Mouse (Mus musculus): ENCODE measurements around the gene Lrrc4. TPM values are rescaled to one million over a fixed set of nuclear protein-coding genes. Genes with fewer than 3 reads are reported as not detected.

The Lrrc4 gene
- polyA plus RNA-seq, 1 experiment from 2014 or later, result 0.56 TPM

DNA sequence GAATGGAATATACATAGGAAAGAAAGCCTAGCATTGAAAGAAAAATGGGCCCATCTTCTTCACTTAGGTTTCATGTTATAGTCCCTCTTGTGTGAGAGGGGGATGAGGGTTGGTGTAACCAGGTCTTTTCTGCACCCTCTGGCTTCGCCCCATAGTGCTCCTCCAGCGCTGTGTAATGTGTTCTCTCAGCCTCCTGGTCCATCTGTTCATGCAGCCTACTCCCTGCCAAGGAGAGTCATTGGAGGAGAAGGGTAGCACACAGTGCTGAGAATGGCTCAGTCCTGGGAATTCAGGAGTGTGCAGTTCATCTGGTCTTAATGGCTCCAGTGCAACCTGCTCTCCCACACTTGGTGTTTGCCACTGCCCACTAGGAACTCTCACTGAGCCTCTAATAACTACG, 30.6 kb downstream of the Lrrc4 start:
- H3K9me3 ChIP-seq (ENCODE audit: control insufficient read depth, low read length), result no peaks in the 10 kb centered on the region
- WGBS, result 88% methylated on average over 3 of the region's 3 CpGs
- no peak overlapping the region for H3K9ac ChIP-seq (ENCODE audit: low read depth, low read length)
- no peaks in the 10 kb centered on the region for H3K27me3 ChIP-seq (replicated peaks; ENCODE audit: control insufficient read depth, insufficient read depth, low read length)
- H3K27ac ChIP-seq (ENCODE audit: low read depth, low read length), result no peak overlapping the region
- H3K4me2 ChIP-seq, result no peak overlapping the region
- ATAC-seq (replicated peaks; ENCODE audit: low FRiP score) (no peak), DNase-seq (ENCODE audit: low spot score) (no peak)
- H3K4me1 ChIP-seq (replicated peaks; ENCODE audit: control insufficient read depth, insufficient read depth, low read length), result no peaks in the 10 kb centered on the region
- peaks cover 4% of the 10 kb centered on the region; the same call in 1 of the 2 replicates for H3K36me3 ChIP-seq (ENCODE audit: control insufficient read depth, insufficient read depth, low read length)
- H3K4me3 ChIP-seq (ENCODE audit: low read depth, low read length), result no peak overlapping the region

DNA sequence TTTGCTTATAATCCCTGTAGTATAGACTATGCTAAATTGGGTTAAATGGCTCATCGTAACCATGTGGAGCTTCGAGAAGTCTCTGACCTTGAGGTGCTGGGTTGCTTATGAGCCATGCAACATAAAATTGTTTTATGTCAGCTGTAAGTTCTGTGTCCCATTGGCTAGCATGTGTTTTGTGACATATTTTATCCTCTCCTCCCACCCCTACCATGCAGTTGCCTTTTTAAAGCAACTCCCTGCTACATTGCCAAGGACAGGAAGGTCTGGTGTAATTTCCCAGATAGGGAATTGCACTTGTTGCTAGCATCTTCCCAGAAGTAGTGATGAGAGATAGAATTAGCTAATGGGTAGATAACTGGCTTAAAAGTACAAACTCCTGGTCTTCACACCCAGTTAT, 31.7 kb downstream of the Lrrc4 start:
- Histone ChIP-seq H3K4me2 (no peak overlapping the region), H3K4me3 (ENCODE audit: low read depth, low read length) (no peak overlapping the region), H3K36me3 (ENCODE audit: control insufficient read depth, insufficient read depth, low read length) (peaks cover 4% of the 10 kb centered on the region; the same call in 1 of the 2 replicates), H3K27ac (ENCODE audit: low read depth, low read length) (no peak overlapping the region), H3K9me3 (ENCODE audit: control insufficient read depth, low read length) (no peaks in the 10 kb centered on the region), H3K4me1 (replicated peaks; ENCODE audit: control insufficient read depth, insufficient read depth, low read length) (no peaks in the 10 kb centered on the region), H3K9ac (ENCODE audit: low read depth, low read length) (no peak overlapping the region), H3K27me3 (replicated peaks; ENCODE audit: control insufficient read depth, insufficient read depth, low read length) (no peaks in the 10 kb centered on the region)
- ATAC-seq (replicated peaks; ENCODE audit: low FRiP score) (no peak), DNase-seq (ENCODE audit: low spot score) (no peak)
- WGBS, result 92% methylated on average over 2 of the region's 2 CpGs

DNA sequence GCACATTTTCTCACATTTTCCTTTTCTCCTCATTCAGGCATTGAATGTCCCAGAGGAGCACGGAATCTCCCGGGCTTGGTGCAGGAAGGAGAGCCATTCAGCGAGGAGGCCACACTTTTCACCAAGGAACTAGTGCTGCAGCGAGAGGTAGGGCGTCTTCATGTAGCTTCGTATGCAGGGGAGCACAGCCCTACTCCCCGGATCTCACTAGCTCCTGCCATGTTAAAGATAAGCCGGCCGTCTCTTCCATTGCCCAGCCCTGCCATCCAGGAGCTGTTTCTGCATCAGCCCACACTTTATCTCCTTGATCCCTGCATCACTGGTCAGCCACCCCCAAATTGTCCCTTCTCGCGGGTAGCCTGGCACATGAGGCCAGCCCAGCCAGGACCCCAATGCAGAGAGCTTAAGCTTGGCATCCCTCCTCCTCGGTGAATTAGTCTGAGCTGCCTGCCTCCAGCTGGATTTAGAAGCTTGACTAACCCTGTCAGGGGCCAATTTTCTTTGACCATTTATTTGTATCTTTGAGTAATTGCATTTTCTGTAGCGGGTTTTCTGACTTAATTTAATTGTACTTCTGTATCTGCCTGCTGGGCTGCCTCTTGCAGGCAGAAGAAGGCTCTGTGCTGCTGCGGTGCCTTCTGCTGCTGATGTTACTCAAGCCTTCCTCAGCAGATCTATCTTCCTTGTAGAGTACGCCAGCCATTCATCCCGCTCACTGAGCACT, 35.6 kb downstream of the Lrrc4 start:
- no peak overlapping the region for H3K27ac ChIP-seq (ENCODE audit: low read depth, low read length)
- H3K4me1 ChIP-seq (replicated peaks; ENCODE audit: control insufficient read depth, insufficient read depth, low read length), result no peaks in the 10 kb centered on the region; the same call in 1 of the 2 replicates
- WGBS, result 85% methylated on average over 16 of the region's 16 CpGs
- DNase-seq (ENCODE audit: low spot score), result no peak
- H3K9me3 ChIP-seq (ENCODE audit: control insufficient read depth, low read length), result no peaks in the 10 kb centered on the region
- no peaks in the 10 kb centered on the region for H3K27me3 ChIP-seq (replicated peaks; ENCODE audit: control insufficient read depth, insufficient read depth, low read length)
- no peak overlapping the region for H3K9ac ChIP-seq (ENCODE audit: low read depth, low read length)
- peaks cover 4% of the 10 kb centered on the region; the same call in 1 of the 2 replicates for H3K36me3 ChIP-seq (ENCODE audit: control insufficient read depth, insufficient read depth, low read length)
- ATAC-seq (replicated peaks; ENCODE audit: low FRiP score), result no peak
- H3K4me2 ChIP-seq, result no peak overlapping the region
- H3K4me3 ChIP-seq (ENCODE audit: low read depth, low read length), result no peak overlapping the region

DNA sequence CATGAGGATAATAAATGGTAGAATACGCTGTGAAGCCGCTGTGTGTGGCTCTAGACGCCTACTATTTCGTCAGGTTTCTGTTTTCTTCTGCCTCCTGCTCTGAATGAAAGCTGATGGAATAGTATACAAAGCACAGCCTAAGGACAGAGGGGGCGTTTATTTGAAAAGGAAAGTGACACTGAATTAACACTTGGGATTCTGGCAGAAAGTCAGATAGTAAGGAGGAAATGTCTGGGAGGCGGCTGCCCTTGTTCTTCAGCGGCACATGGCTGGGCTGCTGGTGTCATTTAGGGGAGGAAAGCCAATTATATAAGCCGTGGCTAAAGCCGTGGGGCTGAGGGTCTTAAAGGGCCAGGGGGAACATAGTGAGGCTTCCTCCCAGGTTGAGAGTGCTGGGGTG, 36.2 kb downstream of the Lrrc4 start:
- H3K9ac ChIP-seq (ENCODE audit: low read depth, low read length), result no peak overlapping the region
- H3K9me3 ChIP-seq (ENCODE audit: control insufficient read depth, low read length), result no peaks in the 10 kb centered on the region
- H3K4me3 ChIP-seq (ENCODE audit: low read depth, low read length), result no peak overlapping the region
- peaks cover 4% of the 10 kb centered on the region; the same call in 1 of the 2 replicates for H3K36me3 ChIP-seq (ENCODE audit: control insufficient read depth, insufficient read depth, low read length)
- no peak for ATAC-seq (replicated peaks; ENCODE audit: low FRiP score)
- H3K4me1 ChIP-seq (replicated peaks; ENCODE audit: control insufficient read depth, insufficient read depth, low read length), result no peaks in the 10 kb centered on the region; the same call in 1 of the 2 replicates
- H3K27ac ChIP-seq (ENCODE audit: low read depth, low read length), result no peak overlapping the region
- DNase-seq (ENCODE audit: low spot score), result no peak
- no peak overlapping the region for H3K4me2 ChIP-seq
- WGBS, result 71% methylated on average over 9 of the region's 9 CpGs
- H3K27me3 ChIP-seq (replicated peaks; ENCODE audit: control insufficient read depth, insufficient read depth, low read length), result no peaks in the 10 kb centered on the region

DNA sequence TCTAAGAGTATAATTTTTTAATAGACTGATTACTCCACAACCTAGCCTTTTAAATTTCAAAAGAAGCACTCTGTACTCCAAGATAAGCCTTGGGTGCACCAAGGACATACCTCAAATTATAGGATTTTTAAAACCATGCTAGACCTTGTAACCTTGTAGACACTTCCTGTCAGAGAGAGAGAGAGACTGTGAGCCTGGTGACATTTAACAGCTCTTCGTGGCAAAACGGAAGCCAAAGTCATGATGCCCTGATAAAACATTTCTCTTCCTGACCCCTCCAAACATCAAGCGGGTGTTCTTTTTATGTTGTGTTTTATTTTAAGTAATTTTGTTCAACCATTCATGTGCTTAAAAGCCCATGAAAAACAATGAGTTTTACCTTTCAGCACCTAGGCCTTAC, 39.7 kb downstream of the Lrrc4 start:
- DNase-seq (ENCODE audit: low spot score), result no peak
- peaks cover 8% of the 10 kb centered on the region for H3K4me1 ChIP-seq (replicated peaks; ENCODE audit: control insufficient read depth, insufficient read depth, low read length)

DNA sequence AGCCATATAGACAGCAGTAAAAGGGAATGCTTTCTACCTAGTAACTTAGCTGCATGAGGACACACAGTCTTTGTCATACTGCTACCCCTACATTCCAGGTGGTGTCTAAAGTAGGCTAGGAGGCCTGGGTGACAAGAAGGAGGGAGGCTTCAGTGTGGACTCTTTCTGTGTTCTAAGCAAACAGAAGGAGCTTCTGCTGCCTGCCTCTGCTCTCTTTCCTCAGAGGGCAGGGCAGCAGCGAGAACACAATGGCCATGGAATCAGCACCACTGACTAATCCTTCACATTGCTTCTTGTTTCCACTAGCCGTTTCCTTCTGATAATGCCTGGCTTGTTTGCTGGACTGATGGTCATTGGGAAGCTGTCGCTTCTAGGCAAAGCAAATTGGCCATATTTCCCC, 40.4 kb downstream of the Lrrc4 start:
- no peak for DNase-seq (ENCODE audit: low spot score)
- no peaks in the 10 kb centered on the region for H3K9me3 ChIP-seq (ENCODE audit: control insufficient read depth, low read length)
- H3K36me3 ChIP-seq (ENCODE audit: control insufficient read depth, insufficient read depth, low read length), result no peaks in the 10 kb centered on the region; the same call in 1 of the 2 replicates
- no peak overlapping the region for H3K27ac ChIP-seq (ENCODE audit: low read depth, low read length)
- H3K4me3 ChIP-seq (ENCODE audit: low read depth, low read length), result no peak overlapping the region
- H3K4me1 ChIP-seq (replicated peaks; ENCODE audit: control insufficient read depth, insufficient read depth, low read length), result peaks cover 8% of the 10 kb centered on the region
- H3K9ac ChIP-seq (ENCODE audit: low read depth, low read length), result no peak overlapping the region
- 40% methylated on average over 3 of the region's 3 CpGs for WGBS
- ATAC-seq (replicated peaks; ENCODE audit: low FRiP score), result no peak
- no peaks in the 10 kb centered on the region for H3K27me3 ChIP-seq (replicated peaks; ENCODE audit: control insufficient read depth, insufficient read depth, low read length)
- H3K4me2 ChIP-seq, result no peak overlapping the region

More for the DNA sequence above, 39.7 kb downstream of the Lrrc4 start:
- no peaks in the 10 kb centered on the region for H3K9me3 ChIP-seq (ENCODE audit: control insufficient read depth, low read length)
- H3K4me2 ChIP-seq, result no peak overlapping the region
- no peak overlapping the region for H3K4me3 ChIP-seq (ENCODE audit: low read depth, low read length)
- no peak for ATAC-seq (replicated peaks; ENCODE audit: low FRiP score)
- WGBS, result 46% methylated on average over 3 of the region's 3 CpGs
- no peaks in the 10 kb centered on the region for H3K27me3 ChIP-seq (replicated peaks; ENCODE audit: control insufficient read depth, insufficient read depth, low read length)
- peaks cover 4% of the 10 kb centered on the region; the same call in 1 of the 2 replicates for H3K36me3 ChIP-seq (ENCODE audit: control insufficient read depth, insufficient read depth, low read length)
- H3K9ac ChIP-seq (ENCODE audit: low read depth, low read length), result no peak overlapping the region
- no peak overlapping the region for H3K27ac ChIP-seq (ENCODE audit: low read depth, low read length)

- ATAC-seq (replicated peaks; ENCODE audit: low FRiP score) (no peak), DNase-seq (ENCODE audit: low spot score) (no peak)
- H3K9me3 ChIP-seq (ENCODE audit: control insufficient read depth, low read length), result no peaks in the 10 kb centered on the region
- H3K4me3 ChIP-seq (ENCODE audit: low read depth, low read length), result no peak overlapping the region
- no peak overlapping the region for H3K9ac ChIP-seq (ENCODE audit: low read depth, low read length)
- no peak overlapping the region for H3K27ac ChIP-seq (ENCODE audit: low read depth, low read length)
- H3K4me1 ChIP-seq (replicated peaks; ENCODE audit: control insufficient read depth, insufficient read depth, low read length), result peaks cover 13% of the 10 kb centered on the region
- H3K27me3 ChIP-seq (replicated peaks; ENCODE audit: control insufficient read depth, insufficient read depth, low read length), result no peaks in the 10 kb centered on the region
- H3K4me2 ChIP-seq, result no peak overlapping the region
- H3K36me3 ChIP-seq (ENCODE audit: control insufficient read depth, insufficient read depth, low read length), result no peaks in the 10 kb centered on the region; the same call in 1 of the 2 replicates
- 64% methylated on average over 4 of the region's 4 CpGs for WGBS
Observed at GRCm38 (mm10) chr6:28789685-28790084, 41.9 kb downstream of the Lrrc4 start.

- H3K4me3 ChIP-seq (ENCODE audit: low read depth, low read length), result no peak overlapping the region
- no peaks in the 10 kb centered on the region for H3K27me3 ChIP-seq (replicated peaks; ENCODE audit: control insufficient read depth, insufficient read depth, low read length)
- H3K9ac ChIP-seq (ENCODE audit: low read depth, low read length), result no peak overlapping the region
- H3K27ac ChIP-seq (ENCODE audit: low read depth, low read length), result no peak overlapping the region
- ATAC-seq (replicated peaks; ENCODE audit: low FRiP score) (no peak), DNase-seq (ENCODE audit: low spot score) (no peak)
- H3K4me1 ChIP-seq (replicated peaks; ENCODE audit: control insufficient read depth, insufficient read depth, low read length), result peaks cover 13% of the 10 kb centered on the region
- no peaks in the 10 kb centered on the region for H3K9me3 ChIP-seq (ENCODE audit: control insufficient read depth, low read length)
- H3K4me2 ChIP-seq, result no peak overlapping the region
- WGBS, result 67% methylated on average over 6 of the region's 6 CpGs
- no peaks in the 10 kb centered on the region; the same call in 1 of the 2 replicates for H3K36me3 ChIP-seq (ENCODE audit: control insufficient read depth, insufficient read depth, low read length)
Observed at GRCm38 (mm10) chr6:28787133-28787532, 44.4 kb downstream of the Lrrc4 start.

GRCm38 (mm10) chr6:28785770-28786169, 45.8 kb downstream of the Lrrc4 start:
- Histone ChIP-seq H3K4me1 (replicated peaks; ENCODE audit: control insufficient read depth, insufficient read depth, low read length) (peaks cover 13% of the 10 kb centered on the region), H3K27me3 (replicated peaks; ENCODE audit: control insufficient read depth, insufficient read depth, low read length) (no peaks in the 10 kb centered on the region), H3K9me3 (ENCODE audit: control insufficient read depth, low read length) (no peaks in the 10 kb centered on the region), H3K27ac (ENCODE audit: low read depth, low read length) (no peak overlapping the region), H3K36me3 (ENCODE audit: control insufficient read depth, insufficient read depth, low read length) (no peaks in the 10 kb centered on the region; the same call in 1 of the 2 replicates), H3K9ac (ENCODE audit: low read depth, low read length) (no peak overlapping the region), H3K4me3 (ENCODE audit: low read depth, low read length) (no peak overlapping the region), H3K4me2 (no peak overlapping the region)
- ATAC-seq (replicated peaks; ENCODE audit: low FRiP score), result peak; percentile 34; the same call in 1 of the 2 replicates
- DNase-seq (ENCODE audit: low spot score), result no peak
- WGBS, result 32% methylated on average over 8 of the region's 8 CpGs

Data from liver, embryonic 11.5 days (tissue).